Mouse (Mus musculus): ENCODE data around the gene Cldn14.

The Cldn14 gene

DNA sequence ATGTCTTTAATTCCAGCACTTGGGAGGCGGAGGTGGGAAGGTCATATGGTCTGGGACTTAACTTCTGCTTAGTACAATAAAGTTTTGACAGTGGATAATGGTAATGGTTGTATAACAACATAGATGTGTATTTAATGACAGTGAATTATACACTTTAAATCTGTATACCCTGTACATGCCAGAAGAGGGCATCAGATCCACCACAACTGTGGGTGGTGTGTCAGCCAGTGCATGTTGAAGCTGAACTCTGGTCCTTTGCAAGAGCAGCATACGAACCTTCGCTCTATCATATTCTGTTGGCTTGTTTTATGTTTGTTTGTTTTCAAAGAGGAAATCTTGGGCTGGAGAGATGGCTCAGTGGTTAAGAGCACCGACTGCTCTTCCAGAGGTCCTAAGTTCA lies 61.2 kb downstream of the Cldn14 start:
- peak; percentile 5 for DNase-seq (ENCODE audit: extremely low read depth, low read depth)

DNA sequence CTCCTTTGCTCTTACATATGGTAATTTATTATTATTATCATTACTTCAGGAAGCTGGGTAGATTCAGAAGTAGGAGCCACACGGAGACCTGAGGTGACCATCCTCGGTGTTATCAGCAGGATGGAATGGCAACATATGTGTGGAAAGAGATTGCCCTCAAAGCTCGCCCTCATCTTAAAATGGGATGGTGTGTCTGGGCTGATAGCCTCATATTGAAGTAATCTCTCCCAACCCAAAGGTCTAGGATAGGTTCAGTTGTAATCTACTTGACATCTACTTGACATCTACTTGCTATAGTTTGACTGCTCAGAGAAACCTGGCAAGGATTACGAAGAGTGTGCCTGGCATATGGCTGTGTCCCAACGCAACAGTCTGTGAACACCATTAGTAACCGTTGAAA lies 64.3 kb downstream of the Cldn14 start:
- peak; percentile 11 for DNase-seq (ENCODE audit: extremely low read depth, low read depth)

DNA sequence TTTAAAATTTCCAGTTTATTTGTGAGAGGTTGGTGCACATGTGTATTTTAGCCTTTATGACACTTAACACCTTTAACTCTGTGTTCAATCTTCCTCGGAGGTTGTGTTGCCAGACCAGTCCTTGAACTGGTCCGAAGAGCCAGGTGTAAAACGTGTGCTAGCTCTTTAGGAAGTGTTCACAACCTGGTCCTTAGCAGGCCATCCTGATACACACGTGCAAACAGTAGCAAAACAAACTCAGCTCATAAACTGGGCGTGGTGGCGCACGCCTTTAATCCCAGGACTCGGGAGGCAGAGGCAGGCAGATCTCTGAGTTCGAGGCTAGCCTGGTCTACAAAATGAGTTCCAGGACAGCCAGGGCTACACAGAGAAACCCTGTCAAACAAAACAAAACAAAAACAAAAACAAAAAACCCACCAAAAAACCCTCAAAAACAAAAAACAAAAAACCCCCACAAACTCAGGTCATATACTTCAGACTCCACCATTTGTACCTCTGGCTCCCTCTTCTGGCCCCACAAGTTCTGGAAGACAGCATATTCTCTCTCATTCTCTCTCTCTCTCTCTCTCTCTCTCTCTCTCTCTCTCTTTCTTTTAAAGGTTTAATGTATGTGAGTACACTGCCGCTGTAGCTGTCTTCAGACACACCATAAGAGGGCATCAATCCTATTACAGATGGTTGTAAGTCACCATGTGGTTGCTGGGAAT lies 65.7 kb downstream of the Cldn14 start:
- DNase-seq (ENCODE audit: extremely low read depth, low read depth): no peak

DNA sequence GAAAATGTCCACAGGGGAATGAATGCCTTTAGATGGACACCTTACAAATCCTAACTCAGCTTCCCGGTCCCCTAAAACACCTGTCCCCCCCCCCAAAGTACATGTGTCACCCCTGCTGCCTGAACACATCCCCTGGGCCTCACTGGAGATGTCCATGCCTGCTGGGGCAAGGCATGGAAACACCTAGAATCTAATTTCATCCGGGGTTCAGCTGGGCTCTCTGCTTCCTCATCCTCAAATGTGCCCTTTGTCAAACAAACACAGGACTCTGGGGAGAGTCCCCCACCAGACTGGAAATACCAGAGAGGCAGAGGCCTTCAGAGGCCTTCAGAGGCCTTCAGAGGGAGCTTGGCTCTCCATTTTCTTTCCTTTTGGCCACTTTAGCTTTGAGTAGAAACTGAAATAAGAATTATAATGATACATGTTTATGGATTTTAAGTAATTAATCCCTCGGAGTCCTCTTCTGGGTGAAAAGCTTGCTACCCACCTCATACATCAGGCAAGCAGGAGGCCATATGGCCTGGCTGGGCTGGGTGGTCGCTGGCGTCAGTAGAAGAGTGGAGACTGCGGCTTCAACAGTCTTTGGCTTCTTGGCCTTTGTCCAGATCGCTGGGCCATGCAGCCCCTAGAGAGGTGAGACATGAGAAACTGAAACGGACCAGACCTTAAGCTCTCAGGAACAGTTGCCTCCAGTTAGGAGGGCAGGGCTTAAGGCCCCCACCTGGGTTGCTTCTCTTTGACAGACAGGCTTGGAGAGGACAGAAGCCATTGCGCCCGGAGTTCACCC lies 66.7 kb downstream of the Cldn14 start:
- DNase-seq (ENCODE audit: extremely low read depth, low read depth): no peak

DNA sequence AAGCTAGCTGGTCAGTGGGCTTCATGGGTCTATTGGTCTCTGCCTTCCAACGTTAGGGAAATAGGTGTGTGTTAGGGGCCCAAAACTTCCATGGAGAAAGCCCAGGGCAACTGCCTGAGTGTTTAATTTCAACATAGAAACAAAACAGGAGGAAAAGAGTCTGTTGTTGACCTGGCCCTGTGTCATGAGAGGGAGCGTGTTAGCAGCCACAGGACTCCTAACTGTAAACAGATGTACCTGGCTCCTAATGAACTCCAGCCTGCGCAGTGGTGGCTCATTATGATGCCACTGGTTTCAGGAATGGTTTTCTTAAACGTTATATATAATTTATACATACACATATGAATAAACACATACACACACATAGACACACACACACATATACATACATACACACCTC lies 68.7 kb downstream of the Cldn14 start:
- no peak for DNase-seq (ENCODE audit: extremely low read depth, low read depth)

DNA sequence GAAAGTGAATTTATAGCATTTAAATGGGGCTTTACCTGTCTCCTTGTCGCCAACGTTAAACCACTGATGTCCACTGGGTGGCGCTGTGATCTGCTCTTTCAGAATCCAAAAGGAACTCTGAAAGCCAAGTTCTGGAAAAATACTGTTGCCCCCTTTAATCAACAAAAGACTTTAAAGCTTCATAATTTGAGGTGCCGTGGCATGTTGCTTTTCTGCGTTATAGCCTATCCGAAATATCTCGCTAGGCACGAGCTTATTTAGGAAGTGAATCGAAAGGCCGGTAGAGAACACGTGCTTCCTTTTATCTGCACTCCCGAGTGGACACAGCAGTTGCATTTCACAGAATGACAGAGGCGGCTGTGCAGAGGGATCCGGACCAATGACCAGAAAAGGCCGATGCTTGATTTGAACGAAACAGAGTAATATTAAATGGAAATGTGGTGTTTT lies 70.2 kb downstream of the Cldn14 start:
- DNase-seq (ENCODE audit: extremely low read depth, low read depth): peak; percentile 56

DNA sequence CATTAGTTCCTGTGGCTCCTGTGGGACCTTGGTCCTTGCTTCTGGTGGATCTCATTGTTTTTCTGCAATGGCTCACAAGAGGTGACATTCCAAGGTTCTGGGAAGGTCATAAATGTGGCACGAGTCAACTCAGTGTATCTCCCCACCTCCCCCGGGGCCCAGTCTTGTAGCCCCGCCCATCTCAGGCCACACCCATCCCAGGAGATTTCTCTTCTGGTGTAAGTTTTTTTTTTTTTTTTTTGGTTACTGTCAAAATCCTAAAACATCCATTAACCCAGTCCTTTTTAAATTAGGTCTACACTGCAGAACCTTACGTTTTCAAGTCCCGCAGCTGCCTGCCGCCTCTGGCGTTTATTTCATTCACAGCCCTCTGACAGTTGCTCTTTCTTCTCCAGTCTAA lies 73.6 kb downstream of the Cldn14 start:
- DNase-seq (ENCODE audit: extremely low read depth, low read depth): no peak

DNA sequence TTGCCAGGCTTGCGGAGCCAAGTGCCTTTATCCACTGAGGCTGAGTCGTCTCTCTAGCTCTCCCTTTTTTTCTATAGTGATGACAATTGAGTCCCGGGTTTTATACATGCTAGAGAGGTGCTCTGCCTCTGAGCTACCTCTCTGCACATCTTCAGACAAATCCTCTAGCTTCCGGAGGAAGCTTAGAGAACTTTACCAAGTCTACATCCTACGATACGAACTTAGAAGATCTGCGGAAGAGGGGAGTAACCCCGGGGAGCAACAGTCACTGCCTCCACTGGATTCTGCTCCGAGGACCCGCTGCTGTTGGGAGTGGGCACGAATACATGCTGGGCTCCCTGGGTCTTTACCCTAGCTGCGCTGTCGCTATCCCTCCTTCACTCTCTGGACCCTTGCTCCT lies 74.0 kb downstream of the Cldn14 start:
- no peak for DNase-seq (ENCODE audit: extremely low read depth, low read depth)

DNA sequence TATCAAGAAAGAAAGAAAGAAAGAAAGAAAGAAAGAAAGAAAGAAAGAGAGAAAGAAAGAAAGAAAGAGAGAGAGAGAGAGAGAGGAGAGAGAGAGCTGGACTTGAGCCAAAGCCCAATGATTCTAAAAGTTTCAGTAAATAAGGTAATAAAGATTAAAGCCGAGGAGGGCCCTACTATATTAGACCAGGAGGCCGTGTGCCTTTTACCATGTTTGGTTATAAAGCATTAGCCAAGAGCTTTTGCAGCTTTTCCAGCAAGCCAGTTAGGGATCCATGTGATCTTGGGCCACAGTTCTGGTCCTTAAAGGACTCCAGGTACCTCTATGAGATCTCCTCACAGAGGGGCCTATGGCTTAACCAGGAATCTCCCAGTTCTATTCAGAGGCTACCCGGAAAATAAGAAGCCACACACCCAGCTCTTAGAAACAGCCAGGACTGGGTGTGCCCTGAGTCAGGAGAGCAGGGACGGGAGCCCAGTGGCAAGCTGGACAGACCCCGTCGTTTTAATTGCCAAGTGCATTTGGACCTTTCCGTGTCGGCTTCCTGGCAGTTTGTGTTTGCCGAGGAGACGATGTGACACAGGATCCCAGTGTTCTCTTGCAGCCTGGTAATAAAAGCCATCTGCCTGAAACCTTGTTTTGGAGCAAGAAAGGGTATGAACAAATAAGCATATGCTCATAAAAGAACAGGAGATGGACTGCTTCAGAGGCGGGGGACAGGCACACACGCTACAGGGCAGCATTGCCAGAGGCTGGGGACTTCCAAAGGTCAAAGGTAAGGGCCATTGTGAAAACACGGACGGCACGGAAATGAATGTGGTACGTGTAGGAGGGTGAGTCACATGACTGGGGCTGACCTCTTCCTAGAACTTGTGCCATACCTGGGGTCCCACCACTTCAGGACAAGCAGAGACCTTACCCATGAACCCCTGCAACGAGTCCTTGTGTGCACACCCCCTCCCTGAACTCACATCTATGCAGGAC lies 76.2 kb downstream of the Cldn14 start:
- DNase-seq (ENCODE audit: extremely low read depth, low read depth): no peak

DNA sequence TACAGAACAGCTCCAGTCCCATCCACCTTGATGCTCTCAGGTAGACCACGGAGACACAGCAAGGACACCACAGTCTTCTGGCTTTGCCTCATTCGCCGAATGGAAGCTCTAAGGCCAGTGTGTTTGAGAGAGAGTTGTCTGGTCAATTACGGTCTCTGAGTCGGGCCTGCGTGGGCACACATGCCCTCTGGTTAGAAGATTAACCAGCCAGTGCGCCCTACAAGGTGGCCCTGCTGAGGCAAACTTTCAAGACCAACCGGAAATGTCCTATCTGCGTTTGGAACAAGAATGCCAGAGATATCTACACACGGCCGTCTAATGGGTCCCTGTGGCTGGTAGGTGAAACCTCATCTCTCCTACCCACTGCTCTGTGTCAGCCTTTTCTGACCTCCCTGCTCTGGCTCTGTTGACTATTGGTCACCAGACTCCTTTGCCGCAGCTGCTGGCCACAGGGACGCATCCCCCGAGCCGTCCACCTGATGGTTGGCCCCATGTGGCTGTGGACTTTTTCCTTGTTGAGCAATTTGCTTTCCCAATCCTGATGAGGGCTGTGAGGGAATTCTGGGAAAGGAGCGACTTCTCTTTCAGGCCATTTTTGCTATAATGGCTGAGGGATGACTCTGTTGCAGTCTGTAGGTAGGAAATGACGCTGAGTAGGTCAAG lies 79.1 kb downstream of the Cldn14 start:
- no peak for DNase-seq (ENCODE audit: extremely low read depth, low read depth)

DNA sequence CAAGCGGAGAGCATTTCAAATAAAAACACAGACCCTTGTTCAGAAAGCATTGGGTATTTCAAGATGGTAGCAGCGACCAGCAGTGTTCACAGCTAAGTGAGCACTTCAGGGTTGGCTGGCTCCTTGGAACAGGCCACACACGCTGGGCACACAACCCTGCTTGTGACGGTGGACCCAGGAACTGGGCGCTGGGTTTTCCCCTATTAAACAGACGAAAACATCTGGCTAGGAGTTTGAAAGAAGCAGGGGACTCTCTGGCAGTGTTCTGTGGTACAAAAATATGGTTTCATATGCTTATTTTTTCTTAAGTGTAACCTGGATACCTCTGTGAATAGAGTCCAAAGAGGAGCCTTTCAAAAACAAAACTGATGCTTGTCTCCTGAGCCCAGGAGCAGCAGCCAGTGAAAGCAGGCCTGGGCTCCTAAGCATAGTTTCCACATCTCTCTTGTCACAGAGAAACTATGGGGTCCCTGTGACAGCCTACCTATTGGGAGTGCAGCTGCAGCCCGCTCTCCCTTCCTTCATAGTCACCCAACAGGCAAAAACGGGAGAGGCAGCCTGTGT lies 82.9 kb downstream of the Cldn14 start:
- DNase-seq (ENCODE audit: extremely low read depth, low read depth): no peak

DNA sequence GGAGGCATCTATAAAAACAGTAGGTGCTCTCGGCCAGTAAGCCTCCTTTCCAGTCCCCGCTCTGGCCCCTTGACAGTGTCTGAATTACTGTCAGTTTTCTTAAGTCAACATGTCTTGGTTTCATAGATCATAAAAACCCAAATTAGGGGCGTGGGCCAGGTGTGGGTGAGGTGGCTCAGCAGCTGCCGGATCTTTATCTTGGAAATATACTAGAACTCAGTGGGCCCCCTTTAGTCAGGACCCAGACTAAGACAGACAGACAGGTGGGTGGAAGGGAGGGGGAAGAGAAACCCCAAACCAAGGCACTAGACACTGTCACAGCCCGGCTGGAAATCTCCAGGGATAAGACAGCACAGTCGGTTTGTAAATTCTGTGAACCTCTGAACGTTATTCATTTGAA lies 84.8 kb downstream of the Cldn14 start:
- DNase-seq (ENCODE audit: extremely low read depth, low read depth): no peak

DNA sequence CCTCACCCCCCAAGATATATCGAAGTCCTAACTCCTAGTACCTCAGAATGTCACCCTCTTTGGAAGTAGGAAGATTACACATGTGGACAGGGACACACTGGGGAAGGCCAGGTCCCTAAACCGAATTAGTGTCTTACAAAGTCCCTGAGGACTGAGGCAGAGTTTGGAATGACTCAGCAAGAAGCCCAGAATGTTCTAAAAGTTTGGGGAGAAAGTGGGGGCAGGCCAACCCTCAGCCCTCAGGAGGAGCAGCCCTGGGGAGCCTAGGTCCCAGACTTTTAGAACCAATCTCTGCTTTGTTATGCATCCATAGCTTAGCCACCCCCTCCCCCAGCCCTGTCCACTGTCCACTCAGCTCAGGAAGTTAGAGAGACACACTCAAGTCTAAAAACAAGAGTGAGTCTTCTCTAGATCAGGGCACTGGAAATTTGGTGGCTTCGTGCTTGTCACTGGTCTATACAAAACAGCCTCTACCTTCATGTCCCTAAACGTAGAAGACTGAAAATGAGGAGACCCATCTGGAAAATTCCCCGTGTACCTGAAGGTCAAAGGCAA lies 85.7 kb downstream of the Cldn14 start:
- DNase-seq (ENCODE audit: extremely low read depth, low read depth): no peak

DNA sequence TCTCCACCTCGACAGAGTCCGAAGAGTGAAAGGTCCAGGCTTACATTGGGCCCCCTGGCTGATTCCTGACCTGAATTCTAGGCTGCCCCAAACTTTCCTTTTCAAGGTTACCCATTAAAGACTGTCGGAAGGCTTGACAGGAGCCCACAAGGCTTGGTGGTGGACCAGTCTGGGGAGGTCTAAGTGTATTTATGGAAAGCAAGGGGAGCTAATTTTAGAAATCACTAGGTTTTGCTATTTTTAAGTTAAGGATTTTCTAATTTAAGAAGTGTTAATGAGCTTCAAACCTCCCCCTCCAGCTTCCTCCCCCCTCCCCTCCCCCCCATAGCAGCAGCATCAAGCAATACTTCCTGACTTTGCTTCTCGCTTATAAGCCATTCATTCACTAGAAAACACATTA lies 88.0 kb downstream of the Cldn14 start:
- no peak for DNase-seq (ENCODE audit: extremely low read depth, low read depth)

DNA sequence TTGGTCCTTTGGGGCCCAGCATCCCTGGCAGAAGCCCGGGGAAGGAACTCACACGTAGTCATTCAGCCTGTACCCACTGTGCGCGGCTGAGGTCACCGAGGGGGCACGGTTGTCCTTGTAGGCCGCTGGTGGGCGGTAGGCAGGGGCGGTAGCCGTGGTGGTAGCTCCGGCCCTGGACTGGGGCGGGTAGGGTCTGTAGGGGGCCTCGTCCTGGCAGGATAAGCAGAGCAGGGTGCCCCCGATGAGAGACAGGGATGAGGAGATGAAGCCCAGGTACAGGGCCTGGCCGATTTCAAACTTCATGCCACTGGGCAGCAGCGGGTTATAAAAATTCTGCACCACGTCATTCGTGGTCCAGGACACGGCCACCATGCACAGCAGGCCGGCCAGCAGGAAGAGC lies 89.4 kb downstream of the Cldn14 start:
- DNase-seq (ENCODE audit: extremely low read depth, low read depth): no peak

DNA sequence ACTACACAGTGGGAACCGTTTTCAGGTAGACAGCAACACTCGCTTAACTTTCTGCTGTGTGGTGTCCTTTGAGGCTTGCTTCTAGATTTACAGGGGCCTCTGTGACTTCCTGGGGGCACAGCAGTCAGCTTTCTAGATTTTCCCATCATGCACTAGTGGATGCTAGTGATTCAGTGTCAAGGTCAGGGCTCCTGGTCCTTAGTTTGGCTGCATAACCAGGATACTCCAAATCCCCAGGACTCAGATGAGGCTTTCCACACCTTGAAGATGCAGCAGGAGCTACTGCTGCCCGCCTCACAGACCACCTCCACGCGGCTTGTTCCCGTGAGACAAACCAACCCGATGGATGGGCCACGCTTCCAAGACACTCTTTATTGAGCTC lies 90.0 kb downstream of the Cldn14 start:
- no peak for DNase-seq (ENCODE audit: extremely low read depth, low read depth)

DNA sequence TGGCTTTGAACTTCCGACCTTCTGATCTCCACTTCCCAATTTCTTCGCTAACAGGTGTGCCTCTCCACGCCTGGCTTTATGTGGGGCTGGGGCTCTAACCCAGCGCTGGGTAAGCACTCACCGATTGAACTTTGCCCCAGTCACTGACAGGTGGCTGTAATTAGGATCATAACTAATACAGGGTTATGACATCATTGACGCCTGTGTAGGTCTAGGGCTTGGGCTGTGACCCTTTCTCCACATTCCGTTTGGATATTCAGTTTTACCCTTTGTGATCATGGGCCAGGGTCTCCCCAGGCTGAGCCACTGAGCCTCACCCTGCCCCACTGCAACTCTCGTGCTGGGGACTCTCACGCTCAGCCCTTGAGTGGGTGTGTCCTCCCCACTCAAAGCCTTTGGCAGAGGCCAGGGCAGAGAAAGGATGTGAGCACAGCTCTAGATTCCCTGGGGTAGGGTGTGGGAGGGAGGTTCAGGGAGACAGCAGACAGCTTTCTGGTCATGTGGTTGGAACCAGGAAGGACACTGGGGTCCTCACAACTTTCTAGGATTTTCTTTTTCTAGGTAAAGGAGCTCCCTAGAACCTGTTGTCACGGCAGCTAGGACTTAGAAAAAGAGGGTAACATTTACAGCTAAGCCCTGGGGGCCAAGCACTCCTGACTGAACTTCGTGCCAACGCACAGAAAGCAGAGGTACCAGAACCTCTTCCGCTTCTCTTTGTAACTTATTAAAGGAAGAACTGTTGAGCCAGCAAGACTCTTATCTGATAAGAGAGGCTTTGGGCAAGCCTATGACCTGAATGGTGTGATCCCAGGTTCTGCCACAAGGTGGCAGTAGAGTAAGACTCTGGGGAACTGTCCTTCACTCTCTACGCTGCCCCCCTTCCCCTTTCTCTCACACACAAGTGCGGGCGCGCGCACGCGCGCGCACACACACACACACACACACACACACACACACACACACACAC lies 90.6 kb downstream of the Cldn14 start:
- DNase-seq (ENCODE audit: extremely low read depth, low read depth): peak; percentile 88

DNA sequence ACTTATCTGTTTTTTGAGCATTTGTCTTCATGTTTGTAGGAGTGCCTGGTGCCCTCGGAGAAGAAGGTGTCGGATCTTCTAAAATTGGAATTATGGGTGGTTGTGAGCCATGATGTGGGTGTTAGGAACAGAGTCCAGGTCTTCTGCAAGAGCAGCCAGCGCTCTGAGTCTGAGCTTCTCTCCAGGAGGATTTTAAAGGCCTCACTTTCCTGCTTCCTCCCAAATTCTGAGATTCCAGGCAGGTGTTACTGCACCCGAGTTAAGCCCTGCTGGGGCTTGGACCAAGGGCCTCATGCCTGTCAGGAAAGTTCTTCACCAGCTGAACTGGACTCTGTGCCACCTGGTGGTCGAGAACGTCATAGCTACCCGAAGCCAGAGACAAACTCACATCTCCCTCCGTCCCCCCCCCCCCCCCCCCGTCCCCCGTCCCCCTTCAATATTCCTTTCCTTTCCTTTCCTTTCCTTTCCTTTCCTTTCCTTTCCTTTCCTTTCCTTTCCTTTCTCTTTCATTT lies 93.2 kb downstream of the Cldn14 start:
- no peak for DNase-seq (ENCODE audit: extremely low read depth, low read depth)

DNA sequence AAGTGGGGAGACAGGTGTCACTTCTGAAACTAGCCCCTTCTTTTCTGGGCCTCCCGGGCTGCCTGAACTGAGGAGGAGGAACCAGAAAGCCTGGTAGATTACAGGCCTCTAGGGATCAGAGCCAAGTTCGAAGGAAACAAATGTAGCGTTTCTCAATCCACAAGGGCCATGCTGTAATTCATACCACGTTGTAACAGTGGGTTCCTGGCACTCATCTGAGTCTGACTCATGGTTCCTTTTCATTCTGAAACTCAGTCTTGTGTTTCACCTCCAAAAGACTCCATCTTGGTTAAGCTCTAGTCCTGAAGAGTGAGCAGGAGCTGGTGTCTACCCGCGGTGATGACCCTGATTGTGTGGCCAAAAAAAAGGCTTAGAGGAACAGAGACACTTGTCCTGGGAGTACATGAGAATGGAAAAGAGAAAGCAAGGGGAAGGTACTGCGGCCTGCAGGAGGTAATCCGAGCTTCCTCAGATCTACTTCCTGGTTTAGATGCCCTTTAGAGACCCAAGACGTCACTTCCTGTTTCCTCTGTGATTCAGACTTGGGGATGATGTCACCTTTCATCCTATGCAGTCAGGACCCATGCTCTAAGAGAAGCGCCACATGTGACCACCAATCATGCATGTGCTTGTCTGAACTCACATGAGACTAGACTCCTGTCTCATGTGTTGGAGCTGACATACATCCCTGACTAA lies 94.6 kb downstream of the Cldn14 start:
- no peak for DNase-seq (ENCODE audit: extremely low read depth, low read depth)

All from MEL-GATA-1-ER (cell line).